Mouse (Mus musculus) olfactory bulb, adult 2 months (tissue): ENCODE measurements around the gene Ptn. TPM values are rescaled to one million over a fixed set of nuclear protein-coding genes. Genes with fewer than 3 reads are reported as not detected.

Source experiments
- H3K27ac ChIP-seq: fragments of 200-500 bp; 2 replicates; pipeline ENCODE4 v1.5.1; 2012; ENCODE audit warnings: low read depth, low read length; ENCODE audit not compliant: insufficient read depth
- H3K4me1 ChIP-seq: fragments of 200-500 bp; 2 replicates; pipeline ENCODE4 v1.6.1; 2012; ENCODE audit warnings: low read length; ENCODE audit not compliant: control insufficient read depth, insufficient read depth
- H3K4me3 ChIP-seq: fragments of 200-500 bp; 2 replicates; pipeline ENCODE4 v1.5.1; 2012; ENCODE audit warnings: mild to moderate bottlenecking, low read depth, low read length, moderate library complexity; ENCODE audit not compliant: insufficient read depth
- CTCF ChIP-seq: fragments of 200-500 bp; IDR thresholded peaks from 2 replicates; pipeline ENCODE4 v1.5.1; 2012; ENCODE audit warnings: low read depth, mild to moderate bottlenecking, low read length, moderate library complexity; ENCODE audit not compliant: insufficient read depth
- POLR2A ChIP-seq: fragments of 200-500 bp; IDR thresholded peaks from 2 replicates; pipeline ENCODE4 v1.6.1; 2012; ENCODE audit warnings: mild to moderate bottlenecking, low read depth, low read length, moderate library complexity; ENCODE audit not compliant: insufficient read depth
- WGBS: fragments of 180-500 bp; shearing (Covaris S2); methylation state at CpG from one replicate; pipeline ENCODE4 v1.1.7; 2018; 5-methylcytosine and 5-hydroxymethylcytosine counted together
- polyA plus RNA-seq: library from polyadenylated mRNA; stranded (reverse); fragments of >200 nt; gene quantifications from 2 replicates; pipeline ENCODE4 v1.2.4, GENCODE M21; 2012; ENCODE audit warnings: low replicate concordance; ENCODE audit not compliant: missing spikeins, insufficient read depth, insufficient read length

Gene Ptn
- 318 TPM in 1 of 2 replicates, not detected in the other for polyA plus RNA-seq

DNA sequence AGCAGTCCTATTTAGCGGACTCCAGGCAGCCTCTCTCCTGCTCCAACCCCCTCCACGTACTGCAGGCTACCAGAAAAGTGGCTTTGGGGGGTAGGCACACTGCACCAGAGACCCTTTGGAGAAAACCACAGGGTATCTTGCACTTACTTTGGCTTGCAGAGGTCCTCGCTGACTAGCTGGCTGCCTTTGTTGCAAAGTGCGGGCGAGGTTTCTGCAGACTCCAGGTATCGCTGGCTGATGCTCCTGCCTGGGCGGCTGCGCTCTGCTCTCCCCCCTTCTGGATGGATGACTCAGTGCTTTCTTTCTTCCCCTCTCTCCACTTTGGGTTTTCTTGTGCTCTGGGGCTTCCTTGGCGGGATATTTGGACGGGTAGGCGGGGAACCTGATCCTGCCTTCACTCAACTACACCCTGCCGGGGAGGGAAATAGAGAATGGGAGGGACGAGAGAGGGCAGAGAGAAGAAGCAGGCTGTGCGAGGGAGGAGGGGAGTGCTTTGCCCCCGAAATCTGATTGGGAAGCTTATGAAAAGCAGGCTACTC is at the start of gene Ptn:
Ptn (minus strand) TSS at position 474 of the 539 bp plus-strand sequence.
- peaks cover 11% of the 10 kb centered on the region for H3K4me1 ChIP-seq
- 1% methylated on average over 15 of the region's 15 CpGs for WGBS
- TF ChIP-seq POLR2A = peak; percentile 45; the same call in 1 of the 2 replicates
- no peak for TF ChIP-seq CTCF

DNA sequence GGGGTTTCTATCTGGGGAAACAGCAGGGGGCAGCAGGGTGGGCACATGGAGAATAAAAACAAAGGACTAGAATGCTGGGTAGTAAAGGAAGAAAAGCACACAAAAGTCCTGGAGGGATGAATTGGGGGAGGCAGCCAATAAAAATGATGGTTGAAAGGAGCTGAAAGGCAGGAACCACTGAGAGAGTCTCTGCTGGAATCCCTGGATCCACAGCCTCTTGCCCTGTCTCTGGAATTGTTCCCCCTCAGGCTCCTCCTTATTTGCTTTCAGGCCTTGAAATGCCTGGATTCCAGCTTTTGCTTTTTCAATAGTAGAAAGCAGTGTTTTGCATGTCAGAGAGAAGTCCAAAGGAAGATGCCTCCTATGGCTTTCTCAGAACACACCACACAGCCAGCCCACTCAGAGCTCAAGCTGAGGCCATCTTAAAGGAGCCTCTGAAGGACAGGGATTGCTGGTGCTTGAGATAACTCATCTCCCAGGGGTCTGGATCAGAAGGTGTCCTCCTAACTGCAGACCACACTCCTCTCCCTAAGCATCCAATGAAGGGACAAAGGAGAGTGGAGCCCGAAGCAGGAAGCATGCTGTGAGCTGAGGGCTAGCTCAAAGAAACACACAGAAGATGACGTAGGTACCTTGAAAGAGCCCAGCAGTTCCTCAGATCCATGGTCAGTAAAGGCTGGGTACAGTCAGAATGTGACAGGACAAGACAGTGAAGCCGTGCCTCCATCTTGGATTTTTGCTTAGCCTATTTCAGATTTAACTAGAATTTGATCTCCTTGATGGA is 48.4 kb upstream of the Ptn start:
- TF ChIP-seq POLR2A (no peak), CTCF (no peak)
- Histone ChIP-seq H3K4me3 (no peak overlapping the region), H3K4me1 (peaks cover 9% of the 10 kb centered on the region), H3K27ac (peak overlapping the region; percentile 67)
- 60% methylated on average over 3 of the region's 3 CpGs for WGBS

More for the DNA sequence above, at the start of gene Ptn:
- Histone ChIP-seq H3K27ac (peak within 1 kb of the TSS; percentile 68), H3K4me3 (peak within 1 kb of the TSS; percentile 65)

DNA sequence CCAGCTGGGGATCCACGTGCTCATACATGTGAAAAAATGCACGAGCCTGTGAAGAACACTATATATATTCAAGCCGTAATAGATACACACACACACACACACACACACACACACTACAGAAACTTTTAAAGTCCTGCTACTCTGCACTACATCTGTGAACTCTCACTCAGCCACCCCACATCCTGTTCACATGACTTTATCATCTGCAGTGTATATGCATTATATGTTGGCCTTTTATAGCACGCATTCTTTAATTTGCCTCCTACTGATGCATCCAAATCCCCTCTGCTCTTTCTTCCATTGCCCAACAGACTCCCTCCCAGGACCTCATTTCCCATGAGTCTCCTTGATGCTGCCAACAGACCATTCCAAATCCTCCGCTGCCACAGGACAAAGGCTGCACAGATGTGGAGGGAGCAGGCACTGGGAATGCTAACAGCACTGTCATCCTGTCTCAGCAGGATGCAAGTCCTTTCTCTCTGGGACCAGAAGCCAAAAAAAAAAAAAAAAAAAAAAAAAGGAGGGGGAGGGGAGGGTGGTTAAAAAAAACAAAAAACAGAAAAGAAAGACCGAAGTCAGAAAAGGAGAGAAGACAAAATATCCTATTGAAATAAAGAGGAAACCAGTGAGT is 47.7 kb upstream of the Ptn start:
- H3K4me3 ChIP-seq = no peak overlapping the region
- WGBS = 36% methylated on average over 6 of the region's 6 CpGs
- no peak for TF ChIP-seq CTCF
- no peak for TF ChIP-seq POLR2A
- H3K4me1 ChIP-seq = peaks cover 9% of the 10 kb centered on the region
- H3K27ac ChIP-seq = 0 out of 2 replicates have a peak overlapping the region, but pooled peaks have one; percentile 67

DNA sequence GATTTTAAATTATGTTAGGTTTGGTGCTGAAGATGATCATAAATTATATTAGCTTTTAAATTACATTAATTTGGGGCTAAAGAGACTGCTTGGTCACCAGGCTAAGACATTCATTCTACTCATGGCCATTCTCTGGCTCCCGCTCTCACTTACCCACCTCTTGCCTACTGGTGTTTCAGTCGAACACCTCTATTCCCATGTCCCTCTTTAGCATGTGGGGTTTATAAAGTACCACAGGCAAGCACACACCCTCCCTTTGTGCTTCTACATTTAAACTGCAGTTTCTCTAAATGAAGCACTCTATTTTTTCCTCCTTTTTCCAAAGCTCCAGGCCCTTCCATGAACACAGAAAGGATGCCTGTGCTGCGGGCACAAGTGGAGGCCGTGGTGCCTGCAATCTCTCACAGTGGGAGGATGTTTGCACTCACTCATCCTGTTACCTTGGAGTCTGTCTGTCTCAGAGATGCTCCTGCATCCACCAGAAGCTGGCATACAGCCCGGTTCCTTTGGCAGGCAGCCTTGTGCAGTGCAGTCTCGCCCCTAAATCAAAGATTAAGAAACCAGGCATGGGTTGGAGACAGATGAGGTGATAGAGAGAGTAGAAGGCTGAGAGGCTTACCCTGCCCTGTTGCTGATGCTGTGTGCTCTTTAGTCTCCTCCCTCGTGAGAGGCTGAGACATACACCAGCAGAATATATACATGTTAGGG is 40.6 kb upstream of the Ptn start:
- no peak overlapping the region for H3K27ac ChIP-seq
- no peak overlapping the region for H3K4me3 ChIP-seq
- no peak for TF ChIP-seq POLR2A
- TF ChIP-seq CTCF = no peak
- 37% methylated on average over 7 of the region's 7 CpGs for WGBS
- 0 out of 2 replicates have a peak, but pooled peaks cover 2% of the 10 kb centered on the region for H3K4me1 ChIP-seq

DNA sequence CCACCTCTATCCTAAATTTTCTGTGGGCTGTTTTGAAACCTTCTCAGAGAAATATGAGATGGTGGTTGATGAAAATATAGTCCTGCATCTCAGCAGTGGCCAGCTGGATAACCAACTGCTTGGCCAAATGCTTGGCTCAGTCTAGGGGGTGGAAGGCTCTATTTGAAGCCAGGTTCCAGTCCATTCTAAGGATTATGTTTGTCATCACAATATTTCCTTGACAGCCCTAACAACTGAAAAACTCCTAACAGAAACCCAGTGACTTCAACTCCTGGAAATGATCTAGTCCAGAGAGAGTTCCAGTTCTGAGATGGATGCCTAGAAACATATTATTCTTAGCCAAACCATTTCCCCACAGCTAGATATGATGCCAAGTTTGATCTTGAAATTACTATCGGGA is 35.3 kb upstream of the Ptn start:
- TF ChIP-seq CTCF = no peak
- no peak for TF ChIP-seq POLR2A
- Histone ChIP-seq H3K4me3 (no peak overlapping the region), H3K4me1 (no peaks in the 10 kb centered on the region), H3K27ac (no peak overlapping the region)
- 74% methylated on average over 1 of the region's 1 CpGs for WGBS

DNA sequence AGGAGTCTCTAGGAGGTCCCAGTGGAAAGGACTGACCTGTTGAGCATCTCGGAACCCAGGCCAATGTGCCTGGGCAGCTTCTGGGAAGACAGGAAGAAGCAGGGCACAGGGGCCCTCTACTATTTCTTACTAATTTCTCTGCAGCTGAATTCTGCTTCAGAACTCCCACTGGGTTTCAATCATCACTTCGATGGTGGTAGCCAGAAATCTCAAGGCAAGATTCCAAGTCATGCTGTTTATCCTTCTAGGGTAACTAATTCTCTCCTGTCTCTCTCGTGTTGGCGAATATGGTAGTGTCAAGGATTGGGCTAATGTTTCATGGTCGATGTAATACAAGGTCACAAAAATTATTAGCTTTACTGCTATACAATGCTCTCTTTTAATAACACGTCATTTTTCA is 34.2 kb upstream of the Ptn start:
- no peaks in the 10 kb centered on the region for H3K4me1 ChIP-seq
- peak overlapping the region; percentile 37; the same call in 1 of the 2 replicates for H3K27ac ChIP-seq
- no peak overlapping the region for H3K4me3 ChIP-seq
- TF ChIP-seq POLR2A = no peak
- TF ChIP-seq CTCF = no peak
- 52% methylated on average over 6 of the region's 6 CpGs for WGBS

DNA sequence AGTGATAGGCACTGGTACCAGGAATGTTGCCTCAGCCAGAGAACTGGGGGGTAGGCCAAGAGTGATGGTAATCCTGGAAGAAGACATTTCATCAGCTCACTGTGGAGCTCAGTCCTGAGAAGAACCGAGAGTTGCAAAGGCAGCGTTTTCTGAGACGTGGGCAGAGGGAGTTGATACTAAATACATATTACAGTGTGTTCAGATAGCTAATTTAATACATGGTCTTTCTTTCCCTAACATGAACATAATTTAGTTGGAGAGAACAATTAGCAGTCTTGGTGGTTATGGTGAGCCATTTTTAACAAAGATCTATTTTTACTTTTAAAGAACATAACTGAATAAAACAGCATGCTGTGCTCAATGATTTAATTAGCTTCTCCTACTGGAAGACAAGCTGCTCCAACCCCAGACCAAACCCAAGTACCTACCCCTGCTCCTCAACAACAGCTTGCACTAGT is 33.0 kb upstream of the Ptn start:
- TF ChIP-seq CTCF (no peak), POLR2A (no peak)
- no peaks in the 10 kb centered on the region for H3K4me1 ChIP-seq
- H3K27ac ChIP-seq = no peak overlapping the region
- no peak overlapping the region for H3K4me3 ChIP-seq
- 24% methylated on average over 3 of the region's 3 CpGs for WGBS

DNA sequence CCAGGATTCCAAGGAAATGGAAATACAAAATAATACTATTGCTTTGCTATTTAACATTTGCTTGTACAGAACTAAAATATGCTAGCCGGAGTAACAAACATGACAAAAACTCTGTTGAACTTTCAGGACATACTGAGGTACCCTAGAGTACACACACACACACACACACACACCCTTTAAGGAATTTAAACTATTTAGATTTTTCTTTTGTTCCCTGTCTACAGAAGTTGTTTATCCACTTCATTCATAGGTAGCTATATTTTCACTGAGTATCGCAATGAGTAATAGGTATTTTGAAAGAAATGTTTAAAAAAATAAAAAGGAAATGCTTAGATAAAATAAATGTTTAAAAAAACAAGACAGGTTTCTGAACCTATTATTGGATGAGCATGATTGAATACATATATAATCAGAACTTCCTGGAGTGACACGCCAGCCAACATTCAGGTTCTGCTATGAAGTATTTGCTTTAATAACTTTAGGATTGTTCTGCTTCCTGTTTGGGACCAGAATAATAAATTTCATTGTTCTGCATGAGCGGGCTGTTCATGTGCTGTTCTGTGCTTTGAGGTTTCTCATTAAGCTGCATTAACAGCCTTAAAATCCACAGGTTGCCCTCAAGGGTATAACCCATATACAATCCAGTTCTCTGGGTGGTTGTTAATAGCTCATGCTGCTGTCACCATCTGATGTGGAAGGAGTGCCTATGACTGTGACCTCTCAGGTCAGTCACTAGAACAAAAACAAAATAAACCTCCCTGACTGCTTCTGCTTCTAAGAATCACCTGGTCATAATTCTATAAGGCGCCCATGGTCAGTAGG is 32.3 kb upstream of the Ptn start:
- TF ChIP-seq POLR2A = no peak
- TF ChIP-seq CTCF = no peak
- WGBS = 89% methylated on average over 5 of the region's 5 CpGs
- no peaks in the 10 kb centered on the region for H3K4me1 ChIP-seq
- no peak overlapping the region for H3K4me3 ChIP-seq
- H3K27ac ChIP-seq = no peak overlapping the region
